Mouse (Mus musculus) midbrain, postnatal 0 days (tissue): ENCODE results near the gene Txndc11. TPM values are rescaled to one million over a fixed set of nuclear protein-coding genes. Genes with fewer than 3 reads are reported as not detected.

Source experiments
- ATAC-seq: fragments of 200-750 bp; cut with Nextera tagmentation; 2 replicates; pipeline ENCODE4 v1.8.0; 2017; ENCODE audit warnings: moderate number of reproducible peaks, mild to moderate bottlenecking, moderate TSS enrichment, moderate library complexity; ENCODE audit not compliant: low FRiP score
- DNase-seq: peaks from one replicate; pipeline ENCODE4 v3.0.0-alpha.2; 2015; ENCODE audit warnings: low spot score
- H3K27ac ChIP-seq: fragments of 300-500 bp; sonication (generic); 2 replicates; pipeline ENCODE4 v1.5.1; 2014; ENCODE audit warnings: low read depth, mild to moderate bottlenecking, low read length, mixed read lengths
- H3K27me3 ChIP-seq: fragments of 300-500 bp; sonication (generic); 2 replicates; pipeline ENCODE4 v1.6.1; 2014; ENCODE audit warnings: low read length, control low read depth, mixed read lengths; ENCODE audit not compliant: insufficient read depth
- H3K36me3 ChIP-seq: fragments of 300-500 bp; sonication (generic); 2 replicates; pipeline ENCODE4 v1.6.1; 2014; ENCODE audit warnings: low read length, control low read depth, mixed read lengths; ENCODE audit not compliant: insufficient read depth
- H3K4me1 ChIP-seq: fragments of 300-500 bp; sonication (generic); 2 replicates; pipeline ENCODE4 v1.6.1; 2014; ENCODE audit warnings: mild to moderate bottlenecking, control low read depth, antibody characterized with exemption, low read length, mixed read lengths; ENCODE audit not compliant: insufficient read depth
- H3K4me2 ChIP-seq: fragments of 300-500 bp; sonication (generic); 2 replicates; pipeline ENCODE4 v1.6.1; 2014; ENCODE audit warnings: low read depth, mild to moderate bottlenecking, low read length, mixed read lengths; ENCODE audit not compliant: poor library complexity, severe bottlenecking
- H3K4me3 ChIP-seq: fragments of 300-500 bp; sonication (generic); 2 replicates; pipeline ENCODE4 v1.5.1; 2014; ENCODE audit warnings: low read depth, mild to moderate bottlenecking, low read length, moderate library complexity
- H3K9ac ChIP-seq: fragments of 300-500 bp; sonication (generic); replicated peaks from 2 replicates; pipeline ENCODE4 v1.6.1; 2014; ENCODE audit warnings: mild to moderate bottlenecking, low read length, moderate library complexity, mixed read lengths; ENCODE audit not compliant: poor library complexity, severe bottlenecking
- H3K9me3 ChIP-seq: fragments of 300-500 bp; sonication (generic); 2 replicates; pipeline ENCODE4 v1.6.1; 2016; ENCODE audit warnings: low read length, control low read depth
- CTCF ChIP-seq: IDR thresholded peaks from 2 replicates; pipeline ENCODE4 v1.5.1; 2016; ENCODE audit warnings: antibody characterized with exemption, mild to moderate bottlenecking
- WGBS: fragments of 180-500 bp; shearing (Covaris S2); extraction: QIAGEN DNeasy Blood & Tissue Kit; methylation state at CpG from one replicate; pipeline ENCODE4 v1.1.7; 2014; 5-methylcytosine and 5-hydroxymethylcytosine counted together
- microRNA-seq: library from miRNA; unstranded; fragments of <30 nt; microRNA quantifications from one replicate; pipeline ENCODE4, GENCODE M21; 2016; ENCODE audit warnings: borderline number of aligned reads
- polyA plus RNA-seq: library from polyadenylated mRNA; unstranded; fragments of >200 nt; fragmentation: Nextera tagmentation; extraction: Ambion mirVana; gene quantifications from 2 replicates; pipeline ENCODE4 v1.2.1, GENCODE M21; 2015
- total RNA-seq: library from RNA; depleted of rRNA; stranded (reverse); fragments of >200 nt; gene quantifications from 2 replicates; pipeline ENCODE4 v1.2.3, GENCODE M21; 2014; rRNA removed

Txndc11 gene
- total and polyA plus RNA-seq, 2 experiments from 2014 or later, result 30.5 to 48.4 TPM

GRCm38 (mm10) chr16:11034193-11034803, 100.2 kb downstream of the Txndc11 start:
- peak; percentile 93 for TF ChIP-seq CTCF
- no peak overlapping the region for H3K27ac ChIP-seq
- no peaks in the 10 kb centered on the region for H3K27me3 ChIP-seq
- 7% methylated on average over 4 of the region's 4 CpGs for WGBS
- H3K9me3 ChIP-seq, result no peaks in the 10 kb centered on the region
- DNase-seq, result peak; percentile 83
- no peak for ATAC-seq
- no peaks in the 10 kb centered on the region for H3K36me3 ChIP-seq
- H3K4me3 ChIP-seq, result no peak overlapping the region
- no peak overlapping the region for H3K4me2 ChIP-seq
- no peak overlapping the region for H3K9ac ChIP-seq
- no peaks in the 10 kb centered on the region for H3K4me1 ChIP-seq

GRCm38 (mm10) chr16:11031320-11031719, 103.1 kb downstream of the Txndc11 start:
- Histone ChIP-seq H3K4me1 (no peaks in the 10 kb centered on the region), H3K4me2 (no peak overlapping the region), H3K27me3 (no peaks in the 10 kb centered on the region), H3K27ac (no peak overlapping the region), H3K9me3 (no peaks in the 10 kb centered on the region), H3K4me3 (no peak overlapping the region), H3K9ac (no peak overlapping the region), H3K36me3 (no peaks in the 10 kb centered on the region)
- peak; percentile 38 for TF ChIP-seq CTCF
- ATAC-seq (no peak), DNase-seq (no peak)
- WGBS, result 51% methylated on average over 3 of the region's 3 CpGs

- Histone ChIP-seq H3K4me3 (no peak overlapping the region), H3K27ac (no peak overlapping the region), H3K9ac (no peak overlapping the region), H3K9me3 (no peaks in the 10 kb centered on the region), H3K36me3 (no peaks in the 10 kb centered on the region), H3K4me1 (no peaks in the 10 kb centered on the region), H3K27me3 (no peaks in the 10 kb centered on the region), H3K4me2 (no peak overlapping the region)
- ATAC-seq, result no peak
- DNase-seq, result no peak
- TF ChIP-seq CTCF, result no peak
- WGBS, result 89% methylated on average over 4 of the region's 4 CpGs
Observed at GRCm38 (mm10) chr16:11030844-11031243, 103.6 kb downstream of the Txndc11 start.

- no peak for TF ChIP-seq CTCF
- Histone ChIP-seq H3K36me3 (no peaks in the 10 kb centered on the region), H3K4me1 (no peaks in the 10 kb centered on the region), H3K4me3 (no peak overlapping the region), H3K9ac (no peak overlapping the region), H3K9me3 (no peaks in the 10 kb centered on the region), H3K27ac (no peak overlapping the region), H3K4me2 (no peak overlapping the region), H3K27me3 (no peaks in the 10 kb centered on the region)
- ATAC-seq (no peak), DNase-seq (no peak)
- WGBS, result 79% methylated on average over 7 of the region's 7 CpGs
Observed at GRCm38 (mm10) chr16:11028206-11028605, 106.2 kb downstream of the Txndc11 start.

Small RNA genes lying within 50 kb of the gene (microRNA-seq; reads per million reads assigned to microRNA genes)
- 69.7 reads per million, percentile 40 among the genes with 10 or more reads in this experiment for gene Gm23935

Other genes with a start within 250 kb of the Txndc11 start
- gene Snn, start 73.7 kb downstream of the Txndc11 start, total RNA-seq, result 241 and 278 TPM in 2 replicates
- gene Snn, start 73.7 kb downstream of the Txndc11 start, polyA plus RNA-seq, result 122 and 130 TPM in 2 replicates
- 19.0 and 22.4 TPM in 2 replicates for gene Litaf, start 68.5 kb downstream of the Txndc11 start, total RNA-seq
- gene Litaf, start 68.5 kb downstream of the Txndc11 start, polyA plus RNA-seq, result 20.5 and 20.7 TPM in 2 replicates
- gene Zc3h7a, start 41.7 kb upstream of the Txndc11 start, total RNA-seq, result 33.3 and 63.4 TPM in 2 replicates
- gene Zc3h7a, start 41.7 kb upstream of the Txndc11 start, polyA plus RNA-seq, result 35.6 and 40.9 TPM in 2 replicates
- 54.6 and 85.5 TPM in 2 replicates for gene Rsl1d1, start 68.7 kb upstream of the Txndc11 start, total RNA-seq
- 124 and 140 TPM in 2 replicates for gene Rsl1d1, start 68.7 kb upstream of the Txndc11 start, polyA plus RNA-seq
- 60.9 and 74.1 TPM in 2 replicates for gene Gspt1, start 119.7 kb upstream of the Txndc11 start, total RNA-seq
- 36.4 and 39.0 TPM in 2 replicates for gene Gspt1, start 119.7 kb upstream of the Txndc11 start, polyA plus RNA-seq
- not detected in 2 replicates for gene Tnfrsf17, start 179.2 kb upstream of the Txndc11 start, total RNA-seq
- 0.20 and 0.21 TPM in 2 replicates for gene Tnfrsf17, start 179.2 kb upstream of the Txndc11 start, polyA plus RNA-seq
- gene Snx29, start 188.3 kb upstream of the Txndc11 start, total RNA-seq, result 22.8 and 30.8 TPM in 2 replicates
- 6.6 and 7.0 TPM in 2 replicates for gene Snx29, start 188.3 kb upstream of the Txndc11 start, polyA plus RNA-seq